Mouse (Mus musculus) adrenal gland, postnatal 10 days (tissue): ENCODE data around the gene Igf2bp3. TPM values are rescaled to one million over a fixed set of nuclear protein-coding genes. Genes with fewer than 3 reads are reported as not detected.

Source experiments
- DNase-seq: peaks from one replicate; pipeline ENCODE4 v3.0.0; 2021; ENCODE audit warnings: mixed read lengths
- total RNA-seq, 2 experiments: library from RNA; stranded (reverse); gene quantifications; 2 replicates each; pipeline ENCODE4 v1.2.3; 2021

The Igf2bp3 gene
- total RNA-seq, 2 experiments from 2014 or later, result 7.1 to 7.6 TPM

DNA sequence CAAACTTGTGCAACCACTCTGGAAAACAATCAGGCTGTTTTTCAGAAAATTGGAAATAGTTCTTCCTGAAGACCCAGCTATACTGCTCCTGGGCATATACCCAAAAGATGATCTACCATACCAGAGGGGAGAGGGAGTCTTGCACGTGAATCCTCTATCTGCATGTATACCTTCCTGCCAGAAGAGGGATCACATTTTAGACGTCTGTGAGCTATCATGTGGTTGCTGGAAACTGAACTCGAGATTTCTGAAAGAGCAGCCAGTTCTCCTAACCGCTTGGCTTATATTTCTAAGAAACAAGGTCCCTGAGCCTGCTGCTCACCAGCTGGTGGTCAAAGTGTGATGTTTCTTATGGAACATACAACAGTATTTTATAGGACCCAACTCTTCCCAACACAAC, 146.4 kb downstream of the Igf2bp3 start:
- DNase-seq, result no peak

DNA sequence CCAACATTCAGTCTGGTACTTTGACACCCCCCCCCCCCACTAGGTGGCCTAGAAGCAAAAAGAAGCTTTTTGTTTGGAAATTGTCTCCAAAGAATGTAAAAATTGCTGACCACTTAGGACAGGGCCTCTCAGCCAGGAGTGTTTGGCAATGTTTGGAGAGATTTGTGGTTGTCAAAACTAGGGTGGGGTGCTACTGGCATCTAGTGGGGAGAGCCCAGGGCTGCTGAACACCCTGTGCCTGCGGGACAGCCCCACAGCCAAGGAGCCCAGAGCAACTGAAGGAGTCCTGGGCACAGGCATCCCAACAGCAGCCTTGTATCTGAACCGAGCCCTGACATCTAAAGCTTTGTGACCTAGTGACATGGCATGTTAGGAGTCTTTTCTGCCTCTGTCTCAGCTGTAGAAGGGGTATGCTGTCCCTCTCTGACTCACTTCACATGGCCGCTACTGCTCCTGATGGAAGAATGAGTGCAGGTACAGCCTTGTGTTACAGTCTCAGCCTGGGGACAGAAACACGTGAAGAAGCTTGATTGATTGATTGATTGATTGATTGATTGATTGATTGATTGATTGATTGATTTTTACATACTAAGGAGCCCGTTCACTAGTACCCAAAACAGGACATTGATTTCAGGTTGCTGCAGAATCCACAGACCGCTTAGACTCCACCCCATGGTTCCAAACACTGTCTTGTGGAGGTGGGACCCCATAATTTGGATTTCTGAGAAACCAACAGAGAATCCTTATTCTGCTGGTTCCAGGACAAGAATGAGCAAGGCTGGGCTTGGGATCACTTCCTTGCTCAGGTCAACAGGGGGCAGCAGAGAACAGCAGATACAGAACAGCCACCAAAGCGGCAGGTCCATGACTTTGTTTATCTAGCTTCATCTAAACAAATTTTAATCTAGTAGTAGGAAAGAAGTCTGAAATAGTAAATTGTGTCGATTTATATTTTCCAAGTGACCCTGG, 157.4 kb downstream of the Igf2bp3 start:
- DNase-seq, result peak; percentile 83

GRCm38 (mm10) chr6:49056009-49056408, 158.7 kb downstream of the Igf2bp3 start:
- no peak for DNase-seq

DNA sequence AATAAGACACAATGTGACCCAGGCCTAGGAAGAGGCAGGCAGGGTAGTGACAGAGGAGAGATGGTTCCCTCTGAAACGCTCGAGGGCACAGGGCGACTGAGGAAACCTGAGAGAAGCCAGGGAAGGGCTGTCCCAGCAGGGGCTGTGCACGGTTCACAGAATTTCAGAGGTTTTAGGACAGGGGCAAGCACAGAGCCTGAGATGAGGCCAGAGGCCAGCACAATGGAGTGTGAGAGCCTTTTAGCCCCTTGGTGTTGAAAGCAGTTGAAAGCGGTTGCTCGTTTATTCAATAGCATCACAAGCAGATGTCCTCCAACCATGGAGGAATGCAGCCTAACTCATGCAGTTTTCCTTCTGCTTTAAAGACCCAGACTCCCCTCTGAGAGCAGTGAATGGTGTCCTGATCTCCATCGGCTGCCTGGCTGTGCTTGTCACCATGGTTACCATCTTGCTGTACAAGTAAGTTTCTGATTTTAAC, 159.5 kb downstream of the Igf2bp3 start:
- no peak for DNase-seq

GRCm38 (mm10) chr6:49052191-49052590, 162.6 kb downstream of the Igf2bp3 start:
- DNase-seq, result no peak

GRCm38 (mm10) chr6:49050677-49051410, 163.9 kb downstream of the Igf2bp3 start:
- no peak for DNase-seq

DNA sequence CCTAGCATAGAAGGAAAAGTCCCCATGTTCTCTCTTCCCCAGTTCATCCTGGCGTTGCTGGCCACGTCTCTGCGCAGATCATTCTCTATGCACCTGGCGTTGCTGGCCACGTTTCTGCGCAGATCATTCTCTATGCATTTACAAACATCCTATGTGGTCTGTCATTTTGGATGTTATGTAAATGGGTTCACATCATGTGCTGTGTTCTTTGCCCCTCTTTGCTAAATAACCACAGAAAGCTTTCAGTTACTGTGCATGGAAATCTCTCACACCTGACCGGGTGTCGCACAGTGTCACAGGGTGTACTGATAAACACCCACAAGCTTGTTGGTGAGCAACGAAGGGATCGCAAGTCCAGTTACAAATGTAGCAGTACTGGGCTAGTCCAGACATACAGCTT, 166.4 kb downstream of the Igf2bp3 start:
- DNase-seq, result no peak

DNA sequence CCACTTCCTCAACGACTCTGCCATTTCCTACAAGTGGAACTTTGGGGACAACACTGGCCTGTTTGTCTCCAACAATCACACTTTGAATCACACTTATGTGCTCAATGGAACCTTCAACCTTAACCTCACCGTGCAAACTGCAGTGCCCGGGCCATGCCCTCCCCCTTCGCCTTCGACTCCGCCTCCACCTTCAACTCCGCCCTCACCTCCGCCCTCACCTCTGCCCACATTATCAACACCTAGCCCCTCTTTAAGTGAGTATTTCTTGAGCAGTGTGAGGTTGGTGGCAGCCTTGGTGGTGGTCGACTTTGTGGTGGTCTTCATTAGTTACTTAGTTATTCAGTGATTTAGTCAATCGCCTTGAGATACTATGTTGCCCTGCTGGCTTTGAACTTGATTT, 166.9 kb downstream of the Igf2bp3 start:
- no peak for DNase-seq

DNA sequence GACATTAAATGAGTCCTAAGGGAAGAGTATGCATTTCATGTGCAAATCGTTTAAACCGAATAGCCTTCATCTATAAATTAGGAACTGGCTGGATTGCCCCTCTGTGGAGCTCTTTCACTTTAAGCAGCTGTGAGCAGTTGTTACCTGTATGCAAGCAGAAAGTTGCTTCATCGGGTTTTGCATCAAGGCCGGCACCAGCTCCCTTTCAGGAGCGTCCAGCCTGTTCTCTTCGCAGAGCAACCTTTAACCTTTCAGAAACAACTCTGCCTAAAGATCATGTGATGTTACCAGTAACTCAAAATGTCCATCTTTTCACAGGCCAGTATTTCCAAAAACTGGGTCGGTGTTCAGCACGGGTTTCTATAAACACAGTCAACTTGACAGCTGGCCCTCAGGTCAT, 167.8 kb downstream of the Igf2bp3 start:
- no peak for DNase-seq

GRCm38 (mm10) chr6:49046502-49046901, 168.3 kb downstream of the Igf2bp3 start:
- no peak for DNase-seq

GRCm38 (mm10) chr6:49039470-49040180, 175.1 kb downstream of the Igf2bp3 start:
- DNase-seq, result peak; percentile 80

DNA sequence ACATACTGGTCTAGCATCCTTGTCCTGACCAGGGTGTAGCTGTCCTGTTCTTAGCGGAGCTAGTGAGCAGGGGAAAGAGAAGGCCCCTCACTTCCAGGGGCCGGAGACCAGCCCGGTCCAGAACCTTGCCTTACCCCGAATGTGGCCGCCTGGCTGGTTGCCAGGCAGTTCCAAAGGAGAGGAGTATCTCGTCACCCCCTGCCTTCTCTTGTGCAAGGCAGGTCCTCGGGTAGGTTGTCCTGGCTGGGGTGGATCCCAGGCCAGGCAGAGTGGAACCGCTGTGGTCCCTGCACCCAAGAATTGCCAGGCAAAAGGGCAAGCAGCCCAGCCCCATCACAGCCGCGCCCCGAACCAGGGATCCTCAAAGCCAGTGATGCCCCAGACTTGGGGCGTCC, 177.5 kb downstream of the Igf2bp3 start:
- DNase-seq, result no peak

- DNase-seq, result peak; percentile 7
Measured at GRCm38 (mm10) chr6:49036275-49037267, 178.2 kb downstream of the Igf2bp3 start, which contains the start of gene Gpnmb. TSS of gene Gpnmb (plus strand) at chr6:49036546.

Other genes starting within 250 kb of the Igf2bp3 start
- not detected for gene Doxl2, start 240.0 kb downstream of the Igf2bp3 start, total RNA-seq
- gene Svs1, start 228.1 kb downstream of the Igf2bp3 start, total RNA-seq, result not detected
- gene Gpnmb, start 178.4 kb downstream of the Igf2bp3 start, total RNA-seq, result under 1 TPM; 0.55 to 0.84 TPM
- 10 to 100 TPM; 45.7 to 52.5 TPM for gene Malsu1, start 141.2 kb downstream of the Igf2bp3 start, total RNA-seq
- gene Tra2a, start 49.1 kb upstream of the Igf2bp3 start, total RNA-seq, result 10 to 100 TPM; 47.8 to 51.1 TPM
- gene Ccdc126, start 104.3 kb upstream of the Igf2bp3 start, total RNA-seq, result 1 to 10 TPM; 7.2 to 8.9 TPM
- gene Fam221a, start 152.8 kb upstream of the Igf2bp3 start, total RNA-seq, result 1 to 10 TPM; 2.3 to 3.8 TPM
- under 1 TPM; 0.51 to 0.75 TPM for gene Stk31, start 180.6 kb upstream of the Igf2bp3 start, total RNA-seq